In the genomic region with DNA sequence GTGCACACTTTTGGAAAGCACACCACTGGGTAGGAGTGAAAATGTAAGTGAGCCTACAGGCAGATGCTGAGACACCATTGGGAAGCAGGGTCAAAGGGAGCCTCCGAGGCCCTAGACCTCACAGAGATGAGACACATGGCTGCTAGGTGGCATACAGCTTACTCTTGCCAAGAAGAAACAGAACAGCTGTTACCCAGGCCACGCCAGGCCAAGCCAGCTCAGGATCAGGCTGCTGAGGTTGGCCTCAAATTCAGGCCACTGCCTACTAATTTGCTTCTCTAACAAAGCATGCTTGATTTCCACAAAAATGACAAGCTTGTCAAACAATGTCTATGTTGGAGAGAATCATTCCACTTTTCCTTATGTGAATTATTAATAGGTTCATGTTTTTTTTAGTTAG, we compare ENCODE assay signal across 20 mouse cellular contexts.
DNase-seq lines count a peak whose midpoint lies in the region; ATAC-seq lines count a peak whose summit lies in the region.
"Had no signal": no experiment of that assay in that cellular context is flagged by ENCODE, and none has a peak within 500 bp of the region (broad histone marks: within the 10 kb centered on the region; RNA-seq: fewer than 3 reads in every experiment).

No protein-coding gene starts in this region.

- DNase-seq in gastrocnemius, adult 18-20 months (ENCODE audit: low spot score), result peak; percentile 35
- DNase-seq in gastrocnemius, postnatal 4 days (ENCODE audit: low spot score in 2 of 2), result no peak
- peak; percentile 60 for DNase-seq in cerebellum, adult 9-11 months
- DNase-seq in gastrocnemius, postnatal 10 days, result peak; percentile 23
- DNase-seq in retina, postnatal 7 days (ENCODE audit: low read depth, low spot score), result peak; percentile 39
- DNase-seq in layer of hippocampus, adult 9-10 months (ENCODE audit: low spot score), result no peak
- DNase-seq: adrenal gland, adult 2 months; kidney, adult 9 months; kidney, postnatal 14 days; layer of hippocampus, postnatal 36 days; liver; lung, postnatal 36 days; midbrain, embryonic 14.5 days; spleen, adult 18-20 months; thymus, postnatal 14 days had no signal

- ATAC-seq in activated CD4-positive, CD25-positive, alpha-beta regulatory T cell, adult 4 months, result no peak
- ATAC-seq: forebrain, embryonic 15.5 days; hindbrain, embryonic 16.5 days; intestine, embryonic 16.5 days; Patski had no signal

Comparison
In these comparisons a context has a peak if more than half of its experiments do, and no peak if none do; other contexts are left out.
1. DNase-seq: peak in gastrocnemius, adult 18-20 months (single experiment), cerebellum, adult 9-11 months (single experiment), gastrocnemius, postnatal 10 days (single experiment) and retina, postnatal 7 days (single experiment); none in gastrocnemius, postnatal 4 days (0 of 2) and layer of hippocampus, adult 9-10 months (single experiment).